Mouse (Mus musculus) kidney, adult 2 months (tissue): ENCODE data around the gene Kif18b.

Experiments
- CTCF ChIP-seq: fragments of 200-500 bp; conservative IDR thresholded peaks from 2 replicates; pipeline ENCODE4 v1.5.1; 2011; ENCODE audit warnings: low read depth, mild to moderate bottlenecking, control low read depth, low read length, moderate library complexity, mixed read lengths; ENCODE audit not compliant: insufficient read depth, insufficient read length
- POLR2A ChIP-seq: fragments of 200-500 bp; IDR thresholded peaks from one replicate; pipeline ENCODE4 v1.6.1; 2011; ENCODE audit warnings: low read depth, low read length, control low read depth

DNA sequence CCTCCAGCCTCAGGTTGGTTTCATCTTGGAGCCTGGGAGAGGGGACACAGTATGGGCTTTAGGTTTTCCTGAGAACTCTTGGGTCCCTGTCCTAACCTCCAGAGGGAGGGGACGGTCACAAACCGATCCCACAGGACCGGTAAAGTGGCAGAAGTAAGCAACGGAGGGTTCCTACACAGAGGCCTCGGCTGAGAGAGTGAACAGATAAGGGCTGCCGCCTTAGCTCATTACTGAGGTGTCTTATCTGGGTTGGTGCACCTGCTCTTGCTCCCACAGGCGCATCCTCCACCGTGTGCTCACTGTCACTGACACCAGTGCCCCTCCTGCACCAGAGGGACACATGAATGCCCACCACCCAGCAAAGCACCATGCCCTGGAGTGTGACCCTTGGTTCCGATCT is 29.1 kb downstream of the Kif18b start:
- TF ChIP-seq CTCF (no peak), POLR2A (no peak)
